Mouse (Mus musculus) brain, embryonic 14.5 days (tissue): ENCODE data around the gene Gm9945.

ENCODE experiments used
- CTCF ChIP-seq: fragments of 200-500 bp; IDR thresholded peaks from 2 replicates; pipeline ENCODE4 v1.5.1; 2012; ENCODE audit warnings: inconsistent platforms, mild to moderate bottlenecking, moderate library complexity, borderline replicate concordance; ENCODE audit not compliant: insufficient read depth, insufficient read length; ENCODE audit errors: extremely low read depth
- POLR2A ChIP-seq: fragments of 200-500 bp; IDR thresholded peaks from 2 replicates; pipeline ENCODE4 v1.6.1; 2012; ENCODE audit warnings: mild to moderate bottlenecking, inconsistent platforms, borderline replicate concordance; ENCODE audit not compliant: poor library complexity, insufficient read depth, insufficient read length, severe bottlenecking; ENCODE audit errors: extremely low read depth

GRCm38 (mm10) chr11:53491954-53492401, 12.0 kb downstream of the Gm9945 start:
- TF ChIP-seq CTCF (no peak), POLR2A (no peak)
